Mouse (Mus musculus) bone marrow macrophage, adult 2 months (primary cell): ENCODE data around the gene 9930104L06Rik. TPM values are rescaled to one million over a fixed set of nuclear protein-coding genes. Genes with fewer than 3 reads are reported as not detected.

ENCODE experiments used
- H3K27ac ChIP-seq: 2 replicates; pipeline ENCODE4 v1.5.1; 2012; ENCODE audit warnings: low read depth, low read length; ENCODE audit not compliant: insufficient read depth
- H3K4me1 ChIP-seq: 2 replicates; pipeline ENCODE4 v1.6.1; 2012; ENCODE audit warnings: low read length; ENCODE audit not compliant: control insufficient read depth, insufficient read depth
- H3K4me3 ChIP-seq: 2 replicates; pipeline ENCODE4 v1.5.1; 2012; ENCODE audit warnings: mild to moderate bottlenecking, low read length, moderate library complexity; ENCODE audit not compliant: insufficient read depth
- CTCF ChIP-seq: IDR thresholded peaks from 2 replicates; pipeline ENCODE4 v1.5.1; 2012; ENCODE audit warnings: low read depth, mild to moderate bottlenecking, low read length, moderate library complexity
- POLR2A ChIP-seq: IDR thresholded peaks from 2 replicates; pipeline ENCODE4 v1.6.1; 2012; ENCODE audit warnings: mild to moderate bottlenecking, low read depth, low read length, borderline replicate concordance
- polyA plus RNA-seq: library from polyadenylated mRNA; stranded (reverse); fragments of >200 nt; gene quantifications from 2 replicates; pipeline ENCODE4 v1.2.4, GENCODE M21; 2012; ENCODE audit not compliant: missing spikeins, insufficient read depth, insufficient read length

Gene 9930104L06Rik
- polyA plus RNA-seq, 1 experiment: 11.2 TPM

- Histone ChIP-seq H3K4me1 (peaks cover 10% of the 10 kb centered on the region; the same call in 1 of the 2 replicates), H3K27ac (no peak overlapping the region), H3K4me3 (no peak overlapping the region)
- TF ChIP-seq CTCF: no peak
- no peak for TF ChIP-seq POLR2A
Observed at GRCm38 (mm10) chr4:124988382-124988781, 51.5 kb downstream of the 9930104L06Rik start.

DNA sequence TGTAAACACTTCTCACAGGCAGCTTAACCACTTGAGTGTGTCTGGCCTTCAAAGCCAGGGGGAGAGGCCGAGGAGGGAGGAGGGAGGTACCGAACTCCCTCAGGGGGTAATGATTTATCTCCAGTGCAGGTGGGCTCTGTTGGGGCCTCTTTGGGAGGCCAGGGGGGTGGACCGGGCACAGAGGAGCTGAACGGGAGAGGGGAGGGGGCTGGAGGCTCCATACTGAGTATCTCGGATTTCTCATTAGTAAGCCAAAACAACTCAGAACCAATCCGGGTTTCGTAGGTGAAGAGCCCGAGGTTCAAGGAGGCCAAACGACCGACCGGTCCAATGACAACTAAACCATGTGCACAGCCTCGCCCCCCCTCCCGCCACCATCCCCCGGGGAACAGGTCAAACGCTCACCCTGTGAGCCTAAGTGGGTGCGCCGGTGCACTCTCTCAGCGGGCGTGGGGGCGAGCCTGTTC, 53.0 kb downstream of the 9930104L06Rik start:
- TF ChIP-seq POLR2A (no peak), CTCF (no peak)
- H3K4me3 ChIP-seq: 0 out of 2 replicates have a peak overlapping the region, but pooled peaks have one; percentile 15
- H3K4me1 ChIP-seq: peaks cover 10% of the 10 kb centered on the region; the same call in 1 of the 2 replicates
- no peak overlapping the region for H3K27ac ChIP-seq

GRCm38 (mm10) chr4:124990325-124990724, 53.5 kb downstream of the 9930104L06Rik start:
- TF ChIP-seq CTCF: no peak
- no peak for TF ChIP-seq POLR2A
- H3K4me3 ChIP-seq: 0 out of 2 replicates have a peak overlapping the region, but pooled peaks have one; percentile 15
- H3K27ac ChIP-seq: no peak overlapping the region
- H3K4me1 ChIP-seq: peaks cover 10% of the 10 kb centered on the region; the same call in 1 of the 2 replicates

Other genes starting within 250 kb of the 9930104L06Rik start
- gene Utp11, start 243.4 kb upstream of the 9930104L06Rik start, polyA plus RNA-seq: 45.8 and 49.4 TPM in 2 replicates
- gene Fhl3, start 236.3 kb upstream of the 9930104L06Rik start, polyA plus RNA-seq: 149 and 167 TPM in 2 replicates
- gene Sf3a3, start 222.3 kb upstream of the 9930104L06Rik start, polyA plus RNA-seq: 44.4 and 47.6 TPM in 2 replicates
- gene Inpp5b, start 195.2 kb upstream of the 9930104L06Rik start, polyA plus RNA-seq: 29.4 and 33.8 TPM in 2 replicates
- gene Mtf1, start 134.9 kb upstream of the 9930104L06Rik start, polyA plus RNA-seq: 12.0 and 13.1 TPM in 2 replicates
- gene Yrdc, start 86.4 kb upstream of the 9930104L06Rik start, polyA plus RNA-seq: 18.6 and 20.2 TPM in 2 replicates
- 7.6 and 9.5 TPM in 2 replicates for gene 1110065P20Rik, start 85.9 kb upstream of the 9930104L06Rik start, polyA plus RNA-seq
- gene Maneal, start 74.9 kb upstream of the 9930104L06Rik start, polyA plus RNA-seq: not detected in 2 replicates
- not detected in 2 replicates for gene Epha10, start 56.1 kb upstream of the 9930104L06Rik start, polyA plus RNA-seq
- 47.0 and 53.4 TPM in 2 replicates for gene Cdca8, start 2.3 kb downstream of the 9930104L06Rik start, polyA plus RNA-seq
- not detected in 2 replicates for gene Rspo1, start 49.4 kb downstream of the 9930104L06Rik start, polyA plus RNA-seq
- gene Gnl2, start 79.5 kb downstream of the 9930104L06Rik start, polyA plus RNA-seq: 38.2 and 49.0 TPM in 2 replicates
- gene Dnali1, start 128.7 kb downstream of the 9930104L06Rik start, polyA plus RNA-seq: 0.37 TPM in 1 of 2 replicates, not detected in the other
- gene Snip1, start 129.6 kb downstream of the 9930104L06Rik start, polyA plus RNA-seq: 18.0 and 18.5 TPM in 2 replicates
- gene Meaf6, start 148.1 kb downstream of the 9930104L06Rik start, polyA plus RNA-seq: 32.4 and 36.6 TPM in 2 replicates
- gene Zc3h12a, start 190.8 kb downstream of the 9930104L06Rik start, polyA plus RNA-seq: 27.3 and 29.1 TPM in 2 replicates